Mouse (Mus musculus) embryonic stem cell, embryonic (primary cell): ENCODE data around the gene St7l.

ENCODE experiments used
- CTCF ChIA-PET, 4 experiments: fragments of 300-600 bp in 2 of 4; fragments of 350-600 bp in 2 of 4; sonication (Branson Sonifier 250); formaldehyde crosslinking; loops; one replicate each; lab custom pipeline; 2022; ENCODE audit warnings: inconsistent platforms in 2 of 4; lab: Charles Lee
- POLR2A ChIA-PET, 4 experiments: fragments of 300-600 bp in 2 of 4; fragments of 350-600 bp in 2 of 4; sonication (Branson Sonifier 250); formaldehyde crosslinking; loops; one replicate each; lab custom pipeline; 2022; ENCODE audit warnings: antibody characterized with exemption in 4 of 4, inconsistent platforms in 1 of 4; lab: Charles Lee

St7l gene

DNA sequence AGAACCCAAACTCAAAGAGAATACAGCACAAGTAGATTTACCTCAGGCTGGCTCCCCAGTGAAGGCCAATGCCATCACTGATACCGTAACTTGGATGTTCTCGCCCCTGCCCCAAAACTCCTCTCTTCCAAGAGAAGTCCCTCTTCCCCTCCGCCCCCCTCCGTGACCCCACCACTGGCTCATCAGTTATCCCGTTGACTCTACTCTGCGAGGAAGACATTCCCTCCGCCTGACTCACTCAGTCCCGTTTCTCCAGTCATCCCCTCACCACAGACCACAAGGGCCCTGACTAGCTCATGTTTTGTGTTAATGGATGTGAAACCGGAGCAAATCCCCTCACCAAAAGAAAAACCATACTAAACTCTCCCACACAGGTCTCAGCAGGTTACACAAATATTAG lies 81.1 kb downstream of the St7l start:
- ChIA-PET POLR2A (interaction anchor here in 1 of 4 experiments (1.2 kb wide), 1 partner anchor 13 kb away, joined by 3 read pairs; no protein-coding TSS in a partner anchor), CTCF (interaction anchor here in 2 of 4 experiments (0.5 to 1.1 kb wide), 3 partner anchors 48 to 404 kb away, joined by 3 to 5 read pairs (median 3); no protein-coding TSS in a partner anchor)

DNA sequence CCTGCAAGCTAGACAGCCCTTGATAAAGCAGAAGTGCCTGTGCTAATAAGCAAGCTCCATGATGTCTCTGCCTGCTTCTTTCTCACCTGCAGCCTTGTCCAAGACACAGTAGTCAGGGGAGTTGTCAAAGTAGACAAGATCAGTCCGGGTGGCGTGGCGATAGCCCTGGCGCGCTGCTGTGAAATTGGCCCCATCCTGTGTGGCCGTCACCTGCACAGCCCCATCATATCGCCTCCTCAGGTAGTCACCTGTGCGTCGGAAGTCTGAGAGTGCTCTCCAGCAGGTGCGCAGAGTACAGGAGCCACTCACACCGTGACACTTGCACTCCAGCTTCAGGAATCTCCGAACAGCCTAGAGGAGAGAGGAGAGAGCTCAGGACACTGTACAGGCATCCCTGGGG lies 87.1 kb downstream of the St7l start:
- ChIA-PET CTCF (no interaction called here), POLR2A (interaction anchor here in 2 of 4 experiments (0.6 to 1.5 kb wide), 3 partner anchors 21 to 196 kb away, joined by 3 read pairs; partner anchors contain the start of genes Capza1 (in 1 of the 2) and St7l (in 1 of the 2))

DNA sequence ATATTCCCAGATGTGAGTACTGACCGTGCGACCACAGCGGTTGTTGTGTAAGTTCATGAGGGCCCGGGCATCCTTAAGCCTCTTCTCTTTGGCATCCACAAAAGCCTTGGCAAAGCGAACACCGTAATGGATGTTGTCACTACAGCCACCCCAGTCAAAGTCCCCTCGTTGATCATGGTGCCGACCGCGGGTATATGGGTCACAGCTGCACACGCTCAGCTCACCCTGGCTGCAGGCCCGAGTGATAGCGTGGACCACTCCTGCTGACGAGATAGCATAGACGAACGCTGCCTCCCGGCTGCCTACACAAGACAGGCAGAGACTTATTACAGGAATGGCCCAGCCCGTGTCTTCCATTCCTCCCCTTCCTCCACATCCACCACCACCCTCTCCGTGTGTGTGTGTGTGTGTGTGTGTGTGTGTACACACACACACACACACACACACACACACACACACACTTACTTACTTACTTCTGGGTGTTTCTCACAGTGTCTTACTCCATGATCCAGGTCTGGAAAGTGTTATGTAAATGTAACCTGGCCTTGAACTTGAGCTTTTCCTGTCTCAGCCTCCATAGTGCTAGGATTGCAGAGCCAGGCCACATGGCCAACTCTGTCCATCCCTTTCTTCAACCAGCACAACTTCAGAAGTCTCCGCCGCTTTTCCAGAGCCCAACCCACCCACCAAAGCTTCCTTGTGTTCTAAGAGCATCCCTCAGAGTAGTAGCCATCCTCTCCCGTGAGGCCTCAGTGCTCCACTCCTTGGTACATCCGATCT lies 89.3 kb downstream of the St7l start:
- ChIA-PET CTCF (no interaction called here), POLR2A (interaction anchor here in 1 of 4 experiments (0.6 kb wide), 1 partner anchor 528 kb away, joined by 6 read pairs; no protein-coding TSS in a partner anchor)

DNA sequence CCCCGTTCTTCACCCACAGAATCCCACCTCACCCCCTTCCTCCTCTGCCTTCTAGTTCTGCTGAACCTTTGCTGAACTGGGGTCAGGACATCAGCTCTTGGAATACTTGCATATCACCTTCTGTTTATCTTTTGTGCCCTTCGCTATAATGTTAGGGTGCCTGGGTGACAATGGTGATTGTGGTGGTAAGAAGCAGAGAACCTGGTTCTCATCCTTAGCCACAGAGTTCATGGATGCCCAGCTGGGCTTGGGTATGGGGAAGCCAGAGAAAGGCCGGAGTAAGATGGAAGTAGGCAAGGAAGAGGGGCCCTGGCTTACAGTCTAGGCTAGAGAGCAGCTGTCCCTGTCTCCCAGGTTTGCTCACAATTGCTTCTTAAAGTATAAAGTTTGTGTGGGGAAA lies 90.3 kb downstream of the St7l start:
- ChIA-PET POLR2A (no interaction called here), CTCF (interaction anchor here in 1 of 4 experiments (0.7 kb wide), 1 partner anchor 136 kb away, joined by 3 read pairs; no protein-coding TSS in a partner anchor)

DNA sequence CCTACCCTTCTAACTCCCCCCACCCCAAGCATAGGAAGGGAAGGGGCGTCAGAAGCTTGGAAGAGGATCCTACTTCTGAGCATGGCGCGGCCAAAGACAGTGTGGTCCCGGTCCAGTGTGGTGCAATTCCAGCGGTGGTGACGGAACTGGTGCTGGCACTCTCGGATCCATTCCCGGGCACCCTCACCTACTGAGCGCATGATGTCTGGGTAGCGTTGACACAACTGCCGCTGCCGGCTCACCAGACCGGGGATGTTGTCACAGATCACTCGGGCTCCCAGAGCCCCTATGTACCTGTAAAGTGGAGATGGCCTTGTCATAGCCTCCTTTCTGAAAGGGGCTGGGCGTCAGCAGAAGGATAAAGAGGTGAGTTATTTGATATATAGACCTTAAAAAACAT lies 90.7 kb downstream of the St7l start:
- POLR2A ChIA-PET = no interaction called here
- CTCF ChIA-PET = interaction anchor here in 1 of 4 experiments (0.7 kb wide), 1 partner anchor 135 kb away, joined by 3 read pairs; no protein-coding TSS in a partner anchor

DNA sequence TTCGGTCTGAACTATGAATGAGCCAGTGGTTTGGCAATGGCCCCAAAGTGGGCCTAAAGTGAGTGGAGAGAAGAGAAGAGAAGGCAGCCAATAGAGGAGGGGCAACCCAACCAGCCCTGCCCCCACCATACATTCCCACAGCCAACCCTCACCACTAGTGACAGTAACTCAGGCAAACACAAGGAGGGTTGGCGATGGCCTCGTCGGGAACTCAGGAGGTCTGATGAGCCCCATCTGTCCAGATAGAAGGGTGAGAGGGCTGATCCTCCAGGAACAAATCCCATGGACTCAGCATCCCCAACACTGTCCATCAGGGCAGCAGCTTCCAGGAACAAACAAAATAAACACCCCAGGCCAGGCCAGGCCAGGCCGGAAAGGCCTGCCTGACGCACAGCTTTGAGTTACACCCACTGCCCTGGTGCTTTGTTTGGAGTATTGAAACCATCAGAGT lies 92.4 kb downstream of the St7l start:
- POLR2A ChIA-PET = no interaction called here
- CTCF ChIA-PET = no interaction called here

DNA sequence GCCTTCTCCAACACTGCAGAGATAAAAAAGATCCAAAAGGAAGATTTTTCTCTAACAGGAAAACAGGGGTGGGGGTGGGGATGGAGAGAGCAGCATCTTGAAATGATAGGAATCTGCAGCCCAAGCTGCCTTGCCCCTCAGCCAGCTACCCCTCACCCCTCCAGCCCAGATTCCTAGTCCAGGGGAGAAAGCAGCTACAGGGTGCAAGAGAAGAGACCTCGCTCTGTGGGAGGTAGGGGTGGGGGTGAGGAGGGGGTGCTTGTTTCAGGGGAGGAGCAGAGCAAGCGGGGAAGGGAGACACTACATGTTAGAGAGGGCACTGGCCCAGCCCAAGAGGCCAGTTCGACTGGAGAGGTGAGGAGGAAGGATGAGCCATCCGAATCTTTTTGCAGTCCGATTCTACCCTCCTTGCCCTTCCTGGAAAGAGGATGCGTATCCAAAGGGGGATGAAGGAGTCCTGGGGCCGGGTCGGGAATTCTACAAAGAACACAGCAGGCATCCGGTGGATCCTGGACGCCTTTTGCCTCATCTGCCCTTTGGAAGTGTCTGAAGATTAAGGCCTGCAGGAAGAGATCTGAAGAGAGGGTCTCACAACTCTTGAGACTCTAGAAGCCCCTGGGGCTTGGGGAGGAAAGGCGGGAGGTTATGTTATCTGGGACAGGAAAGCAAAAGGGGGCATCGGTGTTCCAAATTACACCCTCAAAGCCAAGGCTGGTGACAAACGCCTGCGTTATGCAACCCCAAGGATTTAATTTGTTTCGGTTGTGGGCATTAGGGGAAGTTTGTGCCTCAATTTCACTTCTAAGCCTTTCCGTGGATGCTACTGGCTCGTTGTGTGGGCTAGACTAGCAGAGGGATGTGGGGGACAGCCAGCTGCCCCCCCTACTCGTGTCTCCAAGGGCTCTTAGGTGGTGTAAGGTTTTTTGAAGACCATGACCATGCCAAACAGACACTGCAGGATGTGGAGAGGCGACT lies 96.5 kb downstream of the St7l start:
- POLR2A ChIA-PET = interaction anchor here in 3 of 4 experiments (0.6 to 0.7 kb wide), 5 partner anchors 45 to 957 kb away, joined by 3 to 4 read pairs (median 3); no protein-coding TSS in a partner anchor
- CTCF ChIA-PET = interaction anchor here in 3 of 4 experiments (0.6 to 1.7 kb wide), 4 partner anchors 202 to 259 kb away, joined by 3 to 7 read pairs (median 4); no protein-coding TSS in a partner anchor

DNA sequence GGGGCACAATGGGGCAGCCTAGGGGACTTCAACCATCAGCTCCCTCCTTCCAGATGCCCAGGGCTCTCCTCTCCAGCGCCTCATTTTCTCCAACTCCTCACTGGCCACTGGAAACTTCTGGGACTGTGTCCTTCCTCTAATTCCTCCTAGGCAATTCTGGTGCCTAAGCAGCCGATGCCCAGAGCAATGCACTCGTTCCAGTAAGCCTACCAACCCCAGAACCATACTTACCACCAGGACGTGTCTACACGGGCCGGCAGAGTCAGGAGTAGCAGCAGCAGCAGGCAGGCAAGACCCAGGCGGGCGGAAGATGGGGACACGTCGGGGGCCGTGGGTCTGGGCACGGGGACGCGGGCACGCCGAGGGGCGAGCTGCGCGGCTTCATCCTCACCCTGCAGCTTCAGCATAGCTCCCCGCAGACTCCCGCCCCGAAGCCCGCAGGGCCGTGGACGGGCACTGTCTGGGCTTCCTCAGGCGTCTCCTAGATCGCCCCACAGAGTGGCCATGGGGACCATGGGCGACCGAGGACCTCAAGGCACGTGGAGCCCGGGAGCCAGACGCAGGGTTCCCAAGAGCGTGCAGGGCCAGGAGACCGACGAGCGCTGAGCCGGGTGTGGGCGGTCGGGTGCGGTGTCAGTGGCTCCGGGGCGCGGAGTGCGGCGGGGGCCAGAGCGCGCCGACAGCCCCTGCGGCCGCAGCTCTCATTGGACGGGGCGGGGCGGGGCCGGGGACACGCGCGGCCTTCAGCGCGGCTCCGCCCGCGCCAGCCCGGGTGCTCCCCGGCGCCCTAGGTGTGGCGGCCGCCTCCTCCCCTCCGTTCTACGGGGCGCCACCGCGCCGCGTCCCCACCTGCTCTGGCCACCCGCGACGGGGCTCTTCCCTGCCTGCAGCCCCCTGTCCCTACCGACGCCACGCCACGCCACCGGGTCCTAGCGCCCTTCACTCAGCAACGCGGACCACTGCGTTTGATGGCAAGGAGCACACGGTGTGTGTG lies 97.6 kb downstream of the St7l start, which contains the start of gene Wnt2b:
Wnt2b (minus strand) TSS at position 856 of the 994 bp plus-strand sequence.
- CTCF ChIA-PET = interaction anchor here in 3 of 4 experiments (0.6 to 1.7 kb wide), 4 partner anchors 178 to 247 kb away, joined by 3 to 7 read pairs (median 4); no protein-coding TSS in a partner anchor
- POLR2A ChIA-PET = interaction anchor here in 3 of 4 experiments (0.6 to 0.7 kb wide), 6 partner anchors 12 to 242 kb away, joined by 3 to 4 read pairs (median 3); no protein-coding TSS in a partner anchor

DNA sequence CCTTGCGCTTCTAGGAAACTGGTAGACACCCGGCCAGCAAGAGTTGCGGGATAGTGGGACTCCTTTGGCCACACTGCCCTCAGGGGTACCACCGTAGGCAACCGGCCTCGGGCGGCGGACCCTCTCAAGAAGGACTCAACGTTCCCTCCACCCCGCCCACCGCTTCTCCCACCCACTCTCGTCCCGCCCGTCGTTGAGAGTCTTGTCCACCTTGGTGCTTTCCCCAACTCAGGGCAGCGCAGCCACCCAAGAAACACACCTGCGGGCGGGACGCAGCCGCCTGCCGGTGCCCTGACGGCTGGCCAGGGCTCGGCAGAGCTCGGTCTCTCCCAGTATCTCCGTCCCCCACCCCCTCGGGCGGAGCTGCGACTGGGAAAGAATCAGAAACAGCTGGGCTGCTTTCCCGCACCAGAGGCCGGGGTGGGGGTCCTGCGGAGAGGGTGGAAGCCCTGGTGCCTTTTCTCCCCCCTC lies 98.4 kb downstream of the St7l start:
- CTCF ChIA-PET = interaction anchor here in 2 of 4 experiments (1.3 to 1.7 kb wide), 2 partner anchors 31 to 204 kb away, joined by 4 read pairs; no protein-coding TSS in a partner anchor
- POLR2A ChIA-PET = interaction anchor here in 2 of 4 experiments (0.6 to 0.9 kb wide), 5 partner anchors 90 to 585 kb away, joined by 3 read pairs; partner anchors contain the start of gene Ppm1j (in 1 of the 2)

DNA sequence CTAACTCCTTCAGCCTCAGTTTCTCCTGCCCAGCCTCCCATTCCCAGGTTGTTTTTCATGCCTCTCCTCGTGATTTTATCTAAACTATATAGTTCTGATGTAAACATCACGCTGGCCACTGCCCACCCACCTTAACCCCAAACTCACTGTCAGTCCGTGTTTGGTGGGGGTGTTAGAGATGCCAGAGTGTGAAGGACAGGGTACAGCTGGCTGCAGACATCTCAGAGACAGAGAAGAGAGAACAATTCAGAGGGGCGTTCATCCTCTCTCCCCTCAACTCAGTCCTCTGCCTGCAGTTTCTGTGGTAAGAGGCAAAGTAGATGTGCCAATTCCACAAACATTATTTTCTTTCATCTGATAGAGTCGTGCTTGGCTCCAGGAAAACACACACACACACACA lies 99.1 kb downstream of the St7l start:
- CTCF ChIA-PET = interaction anchor here in 1 of 4 experiments (0.7 to 1.3 kb wide), 2 partner anchors 30 to 198 kb away, joined by 3 to 4 read pairs; no protein-coding TSS in a partner anchor
- POLR2A ChIA-PET = interaction anchor here (0.6 to 1.2 kb wide), 10 partner anchors 17 to 782 kb away, joined by 3 to 4 read pairs (median 3); partner anchors contain the start of gene Ppm1j (in 1 of the 4)

DNA sequence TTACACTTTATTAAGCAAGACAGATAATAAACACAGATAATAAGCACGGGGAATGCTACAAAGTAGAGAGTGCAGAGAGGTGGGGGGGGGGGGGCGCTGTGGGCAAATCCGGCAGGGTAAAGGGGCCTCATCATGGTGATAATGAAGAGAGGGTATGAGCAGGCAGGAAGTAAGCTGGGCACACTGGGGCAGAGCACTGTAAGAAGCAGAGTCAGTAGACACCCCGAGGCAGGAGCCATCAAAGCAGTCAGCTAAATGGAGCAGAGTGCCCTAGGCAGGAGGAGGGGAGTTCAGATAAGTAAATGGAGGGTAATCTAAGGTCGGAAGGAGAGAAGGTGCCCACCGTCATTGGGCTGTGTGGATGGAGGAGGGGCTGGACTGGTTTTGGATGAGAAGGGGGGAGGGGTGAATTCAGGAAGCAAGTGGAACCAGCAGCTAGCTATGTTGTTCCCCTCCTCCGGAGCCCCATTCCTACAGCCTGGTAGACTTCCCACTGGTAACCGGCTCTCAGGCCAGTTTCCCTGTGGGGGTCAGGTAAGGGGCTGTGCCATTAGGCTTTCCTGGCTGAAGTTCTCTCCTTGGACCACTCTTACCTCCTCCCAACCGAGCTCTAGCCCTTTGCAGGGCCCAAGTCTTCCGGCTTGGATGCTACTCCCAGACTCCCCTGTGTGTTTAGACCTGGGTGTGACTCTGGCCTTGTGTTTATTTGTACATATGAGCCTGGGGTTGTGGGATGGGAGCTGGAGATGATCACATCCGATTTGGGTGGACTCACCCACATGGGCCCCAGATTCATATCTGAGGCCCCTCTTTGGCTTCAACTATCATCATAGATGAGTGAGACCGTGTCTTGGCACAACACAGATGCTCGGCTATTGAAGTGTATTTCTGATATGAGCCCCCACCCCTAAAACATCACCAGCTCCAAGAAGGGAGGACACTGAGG lies 99.8 kb downstream of the St7l start:
- CTCF ChIA-PET = interaction anchor here in 2 of 4 experiments (0.6 to 2.3 kb wide), 3 partner anchors 29 to 156 kb away, joined by 4 to 8 read pairs (median 5); no protein-coding TSS in a partner anchor

DNA sequence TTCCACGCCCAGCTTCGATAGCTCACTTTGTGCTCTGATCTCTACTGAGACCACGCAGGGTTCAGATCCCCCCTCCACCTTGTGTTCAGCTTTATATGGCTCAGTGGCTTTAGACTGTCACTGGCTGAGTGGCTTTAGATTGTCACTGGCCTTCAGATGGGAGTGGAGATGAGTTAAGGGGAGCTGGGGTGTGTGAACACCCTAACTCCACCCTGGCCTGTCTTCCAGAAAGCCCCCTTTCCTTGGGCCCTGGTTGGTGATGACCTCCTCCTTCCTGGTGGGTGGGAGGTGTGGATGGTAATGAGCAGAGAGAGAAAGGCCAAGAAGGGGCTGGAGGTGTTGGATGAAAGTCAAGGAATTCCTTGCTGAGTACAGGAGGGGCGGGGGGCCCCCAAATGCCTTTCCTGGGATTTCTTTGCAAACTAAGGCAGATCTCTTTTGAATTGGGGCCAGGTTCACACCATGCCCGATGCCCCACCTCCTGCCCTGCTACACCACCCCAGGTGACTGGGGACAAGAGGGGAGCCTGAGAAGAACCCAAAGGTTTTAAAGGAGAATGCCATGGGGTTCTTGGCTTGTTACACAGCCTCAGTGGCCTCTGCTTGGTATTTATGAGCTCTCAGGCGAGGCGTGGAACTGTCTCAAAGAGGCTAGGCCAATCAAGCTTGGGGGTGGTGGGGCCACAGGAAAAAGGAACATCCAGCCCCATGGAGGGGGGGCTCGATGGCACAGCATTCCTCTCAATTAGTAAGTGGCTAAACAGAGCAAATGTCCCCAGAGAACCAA lies 101.5 kb downstream of the St7l start:
- ChIA-PET CTCF (interaction anchor here (1.0 to 2.5 kb wide), 7 partner anchors 94 to 251 kb away, joined by 3 to 9 read pairs (median 5); partner anchors contain the start of gene Rhoc (in 1 of the 4)), POLR2A (interaction anchor here in 2 of 4 experiments (0.7 to 1.5 kb wide), 2 partner anchors 18 to 1290 kb away, joined by 4 to 10 read pairs; no protein-coding TSS in a partner anchor)

More for the DNA sequence above, 99.8 kb downstream of the St7l start:
- POLR2A ChIA-PET = interaction anchor here in 3 of 4 experiments (0.5 to 1.2 kb wide), 5 partner anchors 16 to 311 kb away, joined by 3 to 4 read pairs (median 4); no protein-coding TSS in a partner anchor

DNA sequence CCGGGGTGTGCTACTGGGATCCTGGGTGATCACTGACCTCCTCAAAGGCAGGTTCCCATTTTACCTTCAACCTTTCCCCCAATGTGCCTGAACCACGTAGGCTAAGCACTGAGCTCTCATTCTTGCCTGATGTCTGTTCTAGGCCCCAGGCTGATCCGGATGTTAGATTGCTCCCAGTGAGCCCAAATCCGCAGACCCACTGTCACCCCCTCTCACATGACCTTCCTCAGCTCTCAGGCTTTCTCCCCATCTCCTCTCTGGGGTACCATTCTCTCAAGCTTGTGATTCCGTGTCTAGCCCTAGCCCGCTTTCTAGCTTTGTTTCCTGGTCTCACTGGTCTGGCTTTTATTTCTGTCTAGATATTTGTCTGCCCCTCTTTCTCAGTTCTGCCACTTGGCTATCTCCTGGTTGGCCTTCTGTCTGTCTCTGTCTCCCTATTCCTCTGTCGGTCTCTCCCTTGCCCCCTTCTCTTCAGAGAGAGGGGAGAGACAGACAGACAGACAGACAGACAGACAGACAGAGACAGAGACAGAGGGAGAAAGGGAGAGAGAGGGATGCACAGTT lies 102.3 kb downstream of the St7l start:
- ChIA-PET POLR2A (interaction anchor here in 2 of 4 experiments (0.6 to 1.5 kb wide), 2 partner anchors 17 to 146 kb away, joined by 3 to 4 read pairs; no protein-coding TSS in a partner anchor), CTCF (interaction anchor here (1.0 to 2.5 kb wide), 6 partner anchors 93 to 252 kb away, joined by 3 to 9 read pairs (median 4); partner anchors contain the start of gene Rhoc (in 1 of the 4))
